Mouse (Mus musculus) hindbrain, embryonic 12.5 days (tissue): ENCODE measurements at regions not wholly inside any gene's neighbourhood (a gene's known extent, or its start where the extent isn't known, plus 50 kb on each side); places are given as distances from the start of the nearest gene placed in this dataset. TPM values are rescaled to one million over a fixed set of nuclear protein-coding genes. Genes with fewer than 3 reads are reported as not detected.

Experiments used
- ATAC-seq: fragments of 200-750 bp; cut with Nextera tagmentation; 2 replicates; pipeline ENCODE4 v1.8.0; 2017; ENCODE audit warnings: moderate TSS enrichment; ENCODE audit not compliant: low FRiP score
- H3K27ac ChIP-seq: fragments of 300-500 bp; sonication (generic); 2 replicates; pipeline ENCODE4 v1.5.1; 2016; ENCODE audit warnings: mild to moderate bottlenecking
- H3K27me3 ChIP-seq: fragments of 300-500 bp; sonication (generic); 2 replicates; pipeline ENCODE4 v1.6.1; 2016; ENCODE audit warnings: mild to moderate bottlenecking
- H3K36me3 ChIP-seq: fragments of 300-500 bp; sonication (generic); 2 replicates; pipeline ENCODE4 v1.6.1; 2016; ENCODE audit warnings: mild to moderate bottlenecking
- H3K4me1 ChIP-seq: fragments of 300-500 bp; sonication (generic); 2 replicates; pipeline ENCODE4 v1.6.1; 2016
- H3K4me2 ChIP-seq: fragments of 300-500 bp; sonication (generic); replicated peaks from 2 replicates; pipeline ENCODE4 v1.6.1; 2016; ENCODE audit warnings: mild to moderate bottlenecking
- H3K4me3 ChIP-seq: fragments of 300-500 bp; sonication (generic); 2 replicates; pipeline ENCODE4 v1.5.1; 2016; ENCODE audit warnings: mild to moderate bottlenecking
- H3K9ac ChIP-seq: fragments of 300-500 bp; sonication (generic); 2 replicates; pipeline ENCODE4 v1.6.1; 2016; ENCODE audit warnings: mild to moderate bottlenecking, moderate library complexity
- H3K9me3 ChIP-seq: fragments of 300-500 bp; sonication (generic); replicated peaks from 2 replicates; pipeline ENCODE4 v1.6.1; 2016; ENCODE audit warnings: mild to moderate bottlenecking
- WGBS: fragments of 180-500 bp; shearing (Covaris S2); methylation state at CpG from one replicate; pipeline ENCODE4 v1.1.7; 2016; 5-methylcytosine and 5-hydroxymethylcytosine counted together
- microRNA-seq: library from miRNA; unstranded; fragments of <30 nt; microRNA quantifications from one replicate; pipeline ENCODE4, GENCODE M21; 2017

DNA sequence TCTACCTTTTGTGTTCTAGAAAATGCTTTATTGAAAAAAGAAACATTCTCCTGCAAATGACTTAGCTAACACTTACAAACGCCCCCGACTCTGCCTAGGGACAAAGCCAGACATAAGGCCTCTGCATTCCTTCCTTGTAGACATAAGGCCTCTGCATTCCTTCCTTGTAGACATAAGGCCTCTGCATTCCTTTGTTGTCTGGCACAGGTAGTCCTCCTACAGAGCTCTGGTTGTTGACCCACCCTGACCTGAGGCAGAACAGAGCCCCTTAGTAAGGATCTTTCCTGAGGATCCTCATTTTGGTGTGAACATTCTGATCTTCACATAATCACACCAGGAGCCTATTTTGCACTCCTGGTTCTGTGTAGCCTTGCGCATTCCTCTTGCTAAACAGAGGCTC is 80.9 kb upstream of the Zpld1 start:
- Histone ChIP-seq H3K4me3 (no peak overlapping the region), H3K36me3 (no peaks in the 10 kb centered on the region), H3K4me2 (no peak overlapping the region), H3K9me3 (no peaks in the 10 kb centered on the region), H3K27me3 (no peaks in the 10 kb centered on the region), H3K27ac (no peak overlapping the region), H3K4me1 (no peaks in the 10 kb centered on the region), H3K9ac (no peak overlapping the region)
- 57% methylated on average over 3 of the region's 3 CpGs for WGBS
- ATAC-seq = no peak

DNA sequence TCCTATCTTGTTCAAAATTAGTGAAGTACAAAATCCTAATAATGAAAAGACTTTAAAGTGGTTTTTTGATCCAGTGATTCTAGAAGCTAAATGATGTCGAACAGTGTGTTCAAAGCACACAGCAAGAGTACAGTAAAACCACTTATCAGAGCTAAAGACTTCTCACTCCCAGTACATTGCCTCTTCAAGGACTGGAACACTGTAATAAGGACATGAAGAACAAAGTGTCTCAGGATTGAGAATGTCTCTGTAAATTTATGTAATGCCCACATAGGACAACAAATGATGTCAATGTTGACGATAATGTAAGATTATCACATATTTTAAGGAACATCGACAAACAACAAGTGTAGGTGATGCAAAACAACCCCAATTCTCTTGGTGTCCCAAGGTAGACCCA is 78.1 kb upstream of the Zpld1 start:
- Histone ChIP-seq H3K36me3 (no peaks in the 10 kb centered on the region), H3K4me1 (no peaks in the 10 kb centered on the region), H3K4me2 (no peak overlapping the region), H3K27ac (no peak overlapping the region), H3K9ac (no peak overlapping the region), H3K9me3 (no peaks in the 10 kb centered on the region), H3K4me3 (no peak overlapping the region), H3K27me3 (no peaks in the 10 kb centered on the region)
- 97% methylated on average over 3 of the region's 3 CpGs for WGBS
- ATAC-seq = no peak

DNA sequence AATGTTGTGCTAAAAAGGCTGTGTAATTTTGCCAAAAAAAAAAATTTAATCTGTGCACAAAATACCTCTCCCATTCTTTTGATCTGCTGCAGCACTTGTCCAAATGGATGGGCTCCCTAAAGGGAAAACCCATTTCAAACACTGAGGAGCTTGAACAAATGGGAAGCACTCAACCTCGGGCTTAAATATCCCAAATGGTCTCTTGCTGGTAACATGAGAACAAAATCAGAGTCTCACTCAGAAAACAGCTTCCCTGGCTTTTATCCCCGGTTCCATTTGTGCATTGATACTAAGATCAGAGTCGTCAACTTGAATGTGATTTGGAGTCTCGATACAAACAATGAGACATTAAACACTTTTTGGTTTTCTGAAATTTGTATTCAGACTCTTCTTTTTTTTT is 59.9 kb upstream of the Zpld1 start:
- 60% methylated on average over 4 of the region's 4 CpGs for WGBS
- no peak for ATAC-seq

DNA sequence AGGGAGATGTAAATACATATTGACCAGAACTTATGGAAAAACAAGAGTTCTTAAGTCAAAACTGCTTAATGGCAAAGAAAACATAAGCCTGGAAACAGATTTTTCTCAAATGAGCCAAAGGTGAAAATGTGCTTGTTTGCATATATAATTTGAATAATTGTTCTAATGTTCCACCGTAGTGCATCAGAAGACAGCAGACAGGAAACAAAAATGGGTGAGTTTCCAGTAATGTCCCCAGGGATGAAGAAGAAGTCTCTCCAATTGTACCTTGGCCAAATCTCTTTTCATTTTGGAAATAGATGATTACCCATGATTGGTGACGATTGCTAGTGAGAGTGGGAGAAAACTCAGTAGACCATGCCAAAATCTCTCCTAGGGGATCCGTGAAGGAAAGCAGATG is 58.3 kb upstream of the Zpld1 start:
- H3K9ac ChIP-seq = no peak overlapping the region
- ATAC-seq = no peak
- H3K36me3 ChIP-seq = no peaks in the 10 kb centered on the region
- no peak overlapping the region for H3K27ac ChIP-seq
- no peaks in the 10 kb centered on the region for H3K9me3 ChIP-seq
- H3K4me1 ChIP-seq = no peaks in the 10 kb centered on the region
- WGBS = 81% methylated on average over 3 of the region's 3 CpGs
- no peaks in the 10 kb centered on the region for H3K27me3 ChIP-seq
- no peak overlapping the region for H3K4me2 ChIP-seq
- no peak overlapping the region for H3K4me3 ChIP-seq

More for the DNA sequence above, 59.9 kb upstream of the Zpld1 start:
- Histone ChIP-seq H3K9me3 (no peaks in the 10 kb centered on the region), H3K27ac (no peak overlapping the region), H3K4me2 (no peak overlapping the region), H3K4me3 (no peak overlapping the region), H3K9ac (no peak overlapping the region), H3K36me3 (no peaks in the 10 kb centered on the region), H3K27me3 (no peaks in the 10 kb centered on the region), H3K4me1 (no peaks in the 10 kb centered on the region)

Small RNA genes lying in the stretch of these regions (microRNA-seq; reads per million reads assigned to microRNA genes)
- not detected for gene Mir5118
